Mouse (Mus musculus): Measurements from ENCODE around the gene Epb41l3. TPM values are rescaled to one million over a fixed set of nuclear protein-coding genes. Genes with fewer than 3 reads are reported as not detected.
A peak's percentile ranks its signal among the peaks of the same experiment; 100 is the strongest.

Epb41l3 gene
- polyA plus RNA-seq, 1 experiment = 247 TPM

GRCm38 (mm10) chr17:69216120-69216519, 140.6 kb downstream of the Epb41l3 start:
- no peak for DNase-seq
- 97% methylated on average over 3 of the region's 3 CpGs for WGBS
- TF ChIP-seq CTCF (IDR thresholded peaks at IDR 0.05; ENCODE audit: borderline replicate concordance, insufficient read depth, low read depth, low read length) (no peak), POLR2A (IDR thresholded peaks at IDR 0.05; ENCODE audit: borderline replicate concordance, insufficient read depth, low read length) (no peak)
- H3K4me1 ChIP-seq (ENCODE audit: control insufficient read depth, insufficient read depth, low read length) = no peaks in the 10 kb centered on the region; the same call in 1 of the 2 replicates
- no peak overlapping the region for H3K4me3 ChIP-seq (replicated peaks; ENCODE audit: insufficient read depth, low read depth, low read length)
- no peak overlapping the region for H3K27ac ChIP-seq (ENCODE audit: insufficient read depth, low read length)
- H3K27me3 ChIP-seq (ENCODE audit: control insufficient read depth, insufficient read depth, low read length) = no peaks in the 10 kb centered on the region

GRCm38 (mm10) chr17:69220849-69221248, 145.4 kb downstream of the Epb41l3 start:
- Histone ChIP-seq H3K4me3 (replicated peaks; ENCODE audit: insufficient read depth, low read depth, low read length) (no peak overlapping the region), H3K27ac (ENCODE audit: insufficient read depth, low read length) (no peak overlapping the region), H3K4me1 (ENCODE audit: control insufficient read depth, insufficient read depth, low read length) (peaks cover 2% of the 10 kb centered on the region), H3K27me3 (ENCODE audit: control insufficient read depth, insufficient read depth, low read length) (no peaks in the 10 kb centered on the region)
- TF ChIP-seq POLR2A (IDR thresholded peaks at IDR 0.05; ENCODE audit: borderline replicate concordance, insufficient read depth, low read length) (no peak), CTCF (IDR thresholded peaks at IDR 0.05; ENCODE audit: borderline replicate concordance, insufficient read depth, low read depth, low read length) (no peak)
- WGBS = 57% methylated on average over 7 of the region's 7 CpGs
- DNase-seq = peak in 1 of 2 experiments; percentile 5

- Histone ChIP-seq H3K27ac (ENCODE audit: insufficient read depth, low read length) (no peak overlapping the region), H3K27me3 (ENCODE audit: control insufficient read depth, insufficient read depth, low read length) (no peaks in the 10 kb centered on the region), H3K4me3 (replicated peaks; ENCODE audit: insufficient read depth, low read depth, low read length) (no peak overlapping the region), H3K4me1 (ENCODE audit: control insufficient read depth, insufficient read depth, low read length) (peaks cover 2% of the 10 kb centered on the region)
- WGBS = 71% methylated on average over 6 of the region's 6 CpGs
- TF ChIP-seq POLR2A (IDR thresholded peaks at IDR 0.05; ENCODE audit: borderline replicate concordance, insufficient read depth, low read length) = no peak
- no peak for TF ChIP-seq CTCF (IDR thresholded peaks at IDR 0.05; ENCODE audit: borderline replicate concordance, insufficient read depth, low read depth, low read length)
- DNase-seq = no peak
Measured at GRCm38 (mm10) chr17:69221377-69221776, 145.9 kb downstream of the Epb41l3 start.

GRCm38 (mm10) chr17:69221966-69222692, 146.6 kb downstream of the Epb41l3 start:
- H3K4me3 ChIP-seq (replicated peaks; ENCODE audit: insufficient read depth, low read depth, low read length) = no peak overlapping the region
- no peak overlapping the region for H3K27ac ChIP-seq (ENCODE audit: insufficient read depth, low read length)
- TF ChIP-seq CTCF (IDR thresholded peaks at IDR 0.05; ENCODE audit: borderline replicate concordance, insufficient read depth, low read depth, low read length) (no peak), POLR2A (IDR thresholded peaks at IDR 0.05; ENCODE audit: borderline replicate concordance, insufficient read depth, low read length) (no peak)
- peaks cover 2% of the 10 kb centered on the region for H3K4me1 ChIP-seq (ENCODE audit: control insufficient read depth, insufficient read depth, low read length)
- DNase-seq = peak in 1 of 2 experiments; percentile 7
- WGBS = 49% methylated on average over 10 of the region's 10 CpGs
- no peaks in the 10 kb centered on the region for H3K27me3 ChIP-seq (ENCODE audit: control insufficient read depth, insufficient read depth, low read length)

- H3K27me3 ChIP-seq (ENCODE audit: control insufficient read depth, insufficient read depth, low read length) = no peaks in the 10 kb centered on the region
- H3K27ac ChIP-seq (ENCODE audit: insufficient read depth, low read length) = no peak overlapping the region
- H3K4me1 ChIP-seq (ENCODE audit: control insufficient read depth, insufficient read depth, low read length) = peaks cover 8% of the 10 kb centered on the region
- DNase-seq = no peak
- 94% methylated on average over 7 of the region's 7 CpGs for WGBS
- TF ChIP-seq POLR2A (IDR thresholded peaks at IDR 0.05; ENCODE audit: borderline replicate concordance, insufficient read depth, low read length) (no peak), CTCF (IDR thresholded peaks at IDR 0.05; ENCODE audit: borderline replicate concordance, insufficient read depth, low read depth, low read length) (no peak)
- H3K4me3 ChIP-seq (replicated peaks; ENCODE audit: insufficient read depth, low read depth, low read length) = no peak overlapping the region
Measured at GRCm38 (mm10) chr17:69225996-69226395, 150.5 kb downstream of the Epb41l3 start.

GRCm38 (mm10) chr17:69227426-69228014, 152.0 kb downstream of the Epb41l3 start:
- Histone ChIP-seq H3K4me1 (ENCODE audit: control insufficient read depth, insufficient read depth, low read length) (peaks cover 18% of the 10 kb centered on the region), H3K4me3 (replicated peaks; ENCODE audit: insufficient read depth, low read depth, low read length) (no peak overlapping the region), H3K27ac (ENCODE audit: insufficient read depth, low read length) (no peak overlapping the region), H3K27me3 (ENCODE audit: control insufficient read depth, insufficient read depth, low read length) (no peaks in the 10 kb centered on the region)
- TF ChIP-seq POLR2A (IDR thresholded peaks at IDR 0.05; ENCODE audit: borderline replicate concordance, insufficient read depth, low read length) (no peak), CTCF (IDR thresholded peaks at IDR 0.05; ENCODE audit: borderline replicate concordance, insufficient read depth, low read depth, low read length) (no peak)
- WGBS = 82% methylated on average over 9 of the region's 9 CpGs
- no peak for DNase-seq

- H3K27ac ChIP-seq (ENCODE audit: insufficient read depth, low read length) = no peak overlapping the region
- TF ChIP-seq CTCF (IDR thresholded peaks at IDR 0.05; ENCODE audit: borderline replicate concordance, insufficient read depth, low read depth, low read length) = no peak
- TF ChIP-seq POLR2A (IDR thresholded peaks at IDR 0.05; ENCODE audit: borderline replicate concordance, insufficient read depth, low read length) = no peak
Measured at GRCm38 (mm10) chr17:69229451-69229850, 154.0 kb downstream of the Epb41l3 start.

GRCm38 (mm10) chr17:69230131-69230621, 154.7 kb downstream of the Epb41l3 start:
- peak in 1 of 2 experiments; percentile 50 for DNase-seq
- Histone ChIP-seq H3K4me1 (ENCODE audit: control insufficient read depth, insufficient read depth, low read length) (peaks cover 16% of the 10 kb centered on the region), H3K27ac (ENCODE audit: insufficient read depth, low read length) (no peak overlapping the region), H3K27me3 (ENCODE audit: control insufficient read depth, insufficient read depth, low read length) (no peaks in the 10 kb centered on the region), H3K4me3 (replicated peaks; ENCODE audit: insufficient read depth, low read depth, low read length) (no peak overlapping the region)
- WGBS = 34% methylated on average over 6 of the region's 6 CpGs
- TF ChIP-seq POLR2A (IDR thresholded peaks at IDR 0.05; ENCODE audit: borderline replicate concordance, insufficient read depth, low read length) (no peak), CTCF (IDR thresholded peaks at IDR 0.05; ENCODE audit: borderline replicate concordance, insufficient read depth, low read depth, low read length) (no peak)

More at GRCm38 (mm10) chr17:69229451-69229850, 154.0 kb downstream of the Epb41l3 start:
- DNase-seq = no peak
- no peaks in the 10 kb centered on the region for H3K27me3 ChIP-seq (ENCODE audit: control insufficient read depth, insufficient read depth, low read length)
- H3K4me1 ChIP-seq (ENCODE audit: control insufficient read depth, insufficient read depth, low read length) = peaks cover 16% of the 10 kb centered on the region
- WGBS = 72% methylated on average over 5 of the region's 5 CpGs
- no peak overlapping the region for H3K4me3 ChIP-seq (replicated peaks; ENCODE audit: insufficient read depth, low read depth, low read length)
